Mouse (Mus musculus) ES-E14 (cell line): ENCODE data around the gene Srp68. TPM values are rescaled to one million over a fixed set of nuclear protein-coding genes. Genes with fewer than 3 reads are reported as not detected.

ENCODE experiments used
- DNase-seq: peaks from one replicate; pipeline ENCODE4 v3.0.0-alpha.2; 2013; ENCODE audit warnings: low read depth, low spot score
- H3K27ac ChIP-seq: 2 replicates; pipeline ENCODE4 v1.5.1; 2012; ENCODE audit warnings: low read depth, mild to moderate bottlenecking, low read length, moderate library complexity, mixed read lengths; ENCODE audit not compliant: poor library complexity, insufficient read depth, severe bottlenecking
- H3K36me3 ChIP-seq: 2 replicates; pipeline ENCODE4 v1.6.1; 2012; ENCODE audit warnings: mild to moderate bottlenecking, low read length, moderate library complexity, mixed read lengths; ENCODE audit not compliant: control insufficient read depth, poor library complexity, insufficient read depth, severe bottlenecking
- H3K4me1 ChIP-seq, 2 experiments: fragments of 150-350 bp in 1 of 2; sonication (generic) in 1 of 2; 2 replicates each; pipeline ENCODE4 v1.6.1; 2012; ENCODE audit warnings: low read length in 2 of 2, mild to moderate bottlenecking in 1 of 2, mixed read lengths in 1 of 2; ENCODE audit not compliant: control insufficient read depth in 2 of 2, insufficient read depth in 2 of 2, poor library complexity in 1 of 2
- H3K4me3 ChIP-seq, 2 experiments: fragments of 150-350 bp in 1 of 2; sonication (generic) in 1 of 2; 2 replicates each; pipeline ENCODE4 v1.5.1; 2012; ENCODE audit warnings: low read length in 2 of 2, low read depth in 1 of 2, mild to moderate bottlenecking in 1 of 2, mixed read lengths in 1 of 2; ENCODE audit not compliant: insufficient read depth in 1 of 2, poor library complexity in 1 of 2, severe bottlenecking in 1 of 2
- H3K9ac ChIP-seq: 2 replicates; pipeline ENCODE4 v1.6.1; 2012; ENCODE audit warnings: low read depth, mild to moderate bottlenecking, low read length, mixed read lengths; ENCODE audit not compliant: poor library complexity, insufficient read depth, severe bottlenecking
- H3K9me3 ChIP-seq: fragments of 150-350 bp; sonication (generic); 2 replicates; pipeline ENCODE4 v1.6.1; 2012; ENCODE audit warnings: low read depth, mild to moderate bottlenecking, low read length; ENCODE audit not compliant: control insufficient read depth, insufficient read depth
- CHD2 ChIP-seq: IDR thresholded peaks from 2 replicates; pipeline ENCODE4 v1.6.1; 2014; ENCODE audit warnings: mild to moderate bottlenecking, low read depth, low read length, inconsistent platforms
- HCFC1 ChIP-seq: IDR thresholded peaks from 2 replicates; pipeline ENCODE4 v1.6.1; 2012; ENCODE audit warnings: low read length, inconsistent platforms, borderline replicate concordance; ENCODE audit not compliant: insufficient read depth
- MAFK ChIP-seq: IDR thresholded peaks from 2 replicates; pipeline ENCODE4 v1.6.1; 2014; ENCODE audit warnings: mild to moderate bottlenecking, low read depth, low read length, inconsistent platforms; ENCODE audit not compliant: insufficient read depth
- ZC3H11A ChIP-seq: IDR thresholded peaks from 2 replicates; pipeline ENCODE4 v1.6.1; 2012; ENCODE audit warnings: low read depth, mild to moderate bottlenecking, inconsistent platforms, low read length, borderline replicate concordance
- ZNF384 ChIP-seq: IDR thresholded peaks from 2 replicates; pipeline ENCODE4 v1.6.1; 2012; ENCODE audit warnings: low read depth, low read length, inconsistent platforms
- in situ Hi-C, 2 experiments: fragments of 600-800 bp; cut with MboI; formaldehyde crosslinking; loops; one replicate each; pipeline ENCODE4 v1.15.1; 2025; ENCODE audit warnings: low sequenced_read_pairs in 2 of 2, inconsistent platforms in 1 of 2; ENCODE audit not compliant: unreplicated experiment in 2 of 2
- total RNA-seq: library from RNA; depleted of rRNA; stranded (reverse); fragments of 300-350 nt; gene quantifications from 2 replicates; pipeline ENCODE4 v1.2.3, GENCODE M21; 2012

Srp68 gene
- total RNA-seq, 1 experiment = 38.2 TPM

DNA sequence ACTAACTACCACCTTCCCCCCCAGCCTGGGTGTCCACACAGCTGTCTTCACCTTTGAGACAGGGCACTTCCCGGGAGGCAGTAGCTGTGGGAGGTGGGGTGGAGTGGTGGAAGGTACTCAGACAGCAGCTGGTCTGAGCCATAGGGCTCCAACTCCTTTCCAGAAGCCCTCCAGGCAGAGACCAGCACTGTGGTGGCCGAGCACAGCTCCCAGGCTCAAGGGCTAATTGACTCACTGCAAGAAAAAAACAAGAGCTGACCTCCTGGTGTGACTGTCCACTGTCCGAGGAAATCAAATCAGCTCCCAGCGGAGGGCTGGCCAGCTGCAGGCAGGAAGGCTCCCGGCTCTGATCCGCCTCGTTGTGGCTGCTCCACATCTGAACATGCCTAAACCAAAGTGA is 34.2 kb downstream of the Srp68 start:
- in situ Hi-C loops = no loop called here
- Histone ChIP-seq H3K36me3 (peaks cover 6% of the 10 kb centered on the region), H3K9me3 (no peaks in the 10 kb centered on the region), H3K9ac (no peak overlapping the region), H3K27ac (no peak overlapping the region), H3K4me1 (peaks cover 0 to 6% of the 10 kb centered on the region in 2 experiments; a peak in 1 of 4 replicates), H3K4me3 (no peak overlapping the region)
- TF ChIP-seq MAFK (no peak), ZC3H11A (no peak), ZNF384 (no peak), CHD2 (no peak)
- no peak for DNase-seq

- no peak for TF ChIP-seq MAFK
- no peak for TF ChIP-seq ZC3H11A
- no peak for TF ChIP-seq ZNF384
- no peak for TF ChIP-seq HCFC1
- TF ChIP-seq CHD2 = no peak
- Histone ChIP-seq H3K4me3 (peak within 1 kb of the TSS; percentile 16 to 44; a peak in 3 of 4 replicates), H3K27ac (no peak within 1 kb of the TSS), H3K9ac (peak within 1 kb of the TSS; percentile 40; the same call in 1 of the 2 replicates), H3K36me3 (no peaks in the 10 kb centered on the region), H3K4me1 (peaks cover 0 to 14% of the 10 kb centered on the region in 2 experiments; a peak in 2 of 4 replicates), H3K9me3 (no peaks in the 10 kb centered on the region)
- no peak for DNase-seq
- in situ Hi-C loops = no loop called here
Measured at GRCm38 (mm10) chr11:116237742-116238395, 36.1 kb downstream of the Srp68 start, which contains the start of gene Evpl. Evpl (minus strand) TSS chr11:116238077.

DNA sequence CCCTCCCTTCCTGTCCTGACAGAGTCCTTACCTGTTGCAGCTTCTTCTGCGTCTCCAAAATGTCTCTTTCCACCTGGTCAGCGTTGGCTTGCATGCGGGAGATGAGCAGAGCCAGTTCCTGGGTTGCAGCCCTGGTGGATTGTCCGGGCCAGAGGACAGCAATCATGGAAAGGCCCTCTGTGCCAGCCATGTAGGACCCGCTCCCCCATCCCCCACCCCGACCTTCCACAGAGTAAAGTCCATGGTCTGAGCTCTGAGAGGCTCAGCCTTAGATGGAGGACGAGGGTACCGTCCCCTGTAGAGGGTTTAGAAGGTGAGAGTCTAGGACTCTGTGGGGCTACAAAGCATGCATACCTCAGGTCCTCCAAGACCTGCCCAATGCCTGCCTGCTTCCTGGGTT is 39.1 kb downstream of the Srp68 start:
- no peaks in the 10 kb centered on the region for H3K36me3 ChIP-seq
- H3K9me3 ChIP-seq = no peaks in the 10 kb centered on the region
- no peak for DNase-seq
- no peak for TF ChIP-seq MAFK
- TF ChIP-seq CHD2 = no peak
- no peak for TF ChIP-seq HCFC1
- no peak for TF ChIP-seq ZNF384
- TF ChIP-seq ZC3H11A = no peak
- H3K4me1 ChIP-seq = peaks cover 0 to 13% of the 10 kb centered on the region in 2 experiments; a peak in 3 of 4 replicates
- in situ Hi-C loops = no loop called here
- H3K9ac ChIP-seq = no peak overlapping the region
- H3K4me3 ChIP-seq = no peak overlapping the region
- no peak overlapping the region for H3K27ac ChIP-seq

- no peak overlapping the region for H3K27ac ChIP-seq
- in situ Hi-C loops = no loop called here
- DNase-seq = no peak
Measured at GRCm38 (mm10) chr11:116232427-116232826, 41.6 kb downstream of the Srp68 start.

More at GRCm38 (mm10) chr11:116232427-116232826, 41.6 kb downstream of the Srp68 start:
- Histone ChIP-seq H3K4me1 (peaks cover 0 to 14% of the 10 kb centered on the region in 2 experiments; a peak in 3 of 4 replicates), H3K9ac (peak overlapping the region; percentile 23), H3K9me3 (no peaks in the 10 kb centered on the region), H3K4me3 (peak overlapping the region; percentile 39 to 51; a peak in 3 of 4 replicates), H3K36me3 (no peaks in the 10 kb centered on the region)
- no peak for TF ChIP-seq HCFC1
- TF ChIP-seq ZC3H11A = no peak
- TF ChIP-seq ZNF384 = no peak
- TF ChIP-seq CHD2 = no peak
- no peak for TF ChIP-seq MAFK
